Mouse (Mus musculus): ENCODE measurements around the gene Ccl6.

DNA sequence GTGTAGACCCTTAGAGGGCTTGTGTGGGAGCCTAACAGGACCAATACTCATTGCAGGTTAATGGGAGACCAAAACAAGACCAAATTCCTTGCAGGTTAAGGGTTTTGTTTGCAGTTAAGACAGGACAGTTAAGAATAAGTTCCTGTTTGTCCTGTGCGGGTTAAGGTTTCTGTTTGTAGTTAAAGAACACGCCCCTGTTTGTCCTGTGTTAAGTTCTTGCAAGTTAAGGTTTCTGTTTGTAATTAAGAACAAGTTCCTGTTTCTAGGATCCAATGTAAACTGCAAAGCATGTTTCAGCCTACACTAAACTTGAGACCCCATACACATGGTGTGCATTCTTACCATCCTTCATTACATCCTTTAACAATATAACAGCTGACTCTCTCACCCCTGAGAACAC, 22.7 kb downstream of the Ccl6 start:
- TF ChIP-seq CTCF (IDR thresholded peaks at IDR 0.05; ENCODE audit: extremely low read depth, insufficient read depth, insufficient read length, insufficient replicate concordance) (no peak), POLR2A (IDR thresholded peaks at IDR 0.05; ENCODE audit: low read depth, low read length) (no peak)

All from spleen, adult 2 months (tissue).